Mouse (Mus musculus) hindbrain, embryonic 11.5 days (tissue): ENCODE data around the gene Pcx. TPM values are rescaled to one million over a fixed set of nuclear protein-coding genes. Genes with fewer than 3 reads are reported as not detected.
A peak's percentile ranks its signal among the peaks of the same experiment; 100 is the strongest.

Source experiments
- ATAC-seq: fragments of 200-750 bp; cut with Nextera tagmentation; 2 replicates; pipeline ENCODE4 v1.8.0; 2017; ENCODE audit warnings: mild to moderate bottlenecking, moderate TSS enrichment, moderate library complexity; ENCODE audit not compliant: low FRiP score
- DNase-seq: peaks from one replicate; pipeline ENCODE4 v3.0.0-alpha.2; 2015; ENCODE audit warnings: low spot score
- H3K27ac ChIP-seq: fragments of 300-500 bp; sonication (generic); 2 replicates; pipeline ENCODE4 v1.5.1; 2014; ENCODE audit warnings: mild to moderate bottlenecking, low read depth, low read length
- H3K27me3 ChIP-seq: fragments of 300-500 bp; sonication (generic); 2 replicates; pipeline ENCODE4 v1.6.1; 2014; ENCODE audit warnings: mild to moderate bottlenecking, low read length, moderate library complexity, mixed read lengths; ENCODE audit not compliant: control insufficient read depth, insufficient read depth
- H3K36me3 ChIP-seq: fragments of 300-500 bp; sonication (generic); 2 replicates; pipeline ENCODE4 v1.6.1; 2014; ENCODE audit warnings: mild to moderate bottlenecking, low read length, moderate library complexity, mixed read lengths; ENCODE audit not compliant: control insufficient read depth, insufficient read depth
- H3K4me1 ChIP-seq: fragments of 300-500 bp; sonication (generic); replicated peaks from 2 replicates; pipeline ENCODE4 v1.6.1; 2014; ENCODE audit warnings: low read length, mixed read lengths; ENCODE audit not compliant: control insufficient read depth, insufficient read depth
- H3K4me2 ChIP-seq: fragments of 300-500 bp; sonication (generic); replicated peaks from 2 replicates; pipeline ENCODE4 v1.6.1; 2014; ENCODE audit warnings: mild to moderate bottlenecking, low read depth, low read length
- H3K4me3 ChIP-seq: fragments of 300-500 bp; sonication (generic); 2 replicates; pipeline ENCODE4 v1.5.1; 2014; ENCODE audit warnings: low read depth, low read length
- H3K9ac ChIP-seq: fragments of 300-500 bp; sonication (generic); 2 replicates; pipeline ENCODE4 v1.6.1; 2014; ENCODE audit warnings: low read depth, low read length
- H3K9me3 ChIP-seq: fragments of 300-500 bp; sonication (generic); 2 replicates; pipeline ENCODE4 v1.6.1; 2016; ENCODE audit warnings: low read length; ENCODE audit not compliant: control insufficient read depth
- WGBS: fragments of 180-500 bp; shearing (Covaris S2); extraction: QIAGEN DNeasy Blood & Tissue Kit; methylation state at CpG from one replicate; pipeline ENCODE4 v1.1.7; 2014; 5-methylcytosine and 5-hydroxymethylcytosine counted together
- polyA plus RNA-seq: library from polyadenylated mRNA; unstranded; fragments of >200 nt; fragmentation: Nextera tagmentation; extraction: Ambion mirVana; gene quantifications from 2 replicates; pipeline ENCODE4 v1.2.1, GENCODE M21; 2014

Pcx gene
- polyA plus RNA-seq, 1 experiment from 2014 or later = 11.8 TPM

- Histone ChIP-seq H3K4me3 (no peak overlapping the region), H3K4me1 (no peaks in the 10 kb centered on the region), H3K4me2 (no peak overlapping the region), H3K27ac (no peak overlapping the region), H3K9ac (no peak overlapping the region), H3K36me3 (no peaks in the 10 kb centered on the region), H3K27me3 (no peaks in the 10 kb centered on the region), H3K9me3 (no peaks in the 10 kb centered on the region)
- WGBS = 79% methylated on average over 2 of the region's 2 CpGs
- no peak for DNase-seq
- no peak for ATAC-seq
These were observed 57.4 kb downstream of the Pcx start for GRCm38 (mm10) chr19:4567665-4568064.

- Histone ChIP-seq H3K36me3 (no peaks in the 10 kb centered on the region), H3K9ac (no peak overlapping the region), H3K4me3 (no peak overlapping the region), H3K27ac (no peak overlapping the region), H3K9me3 (no peaks in the 10 kb centered on the region), H3K4me2 (no peak overlapping the region), H3K27me3 (no peaks in the 10 kb centered on the region), H3K4me1 (no peaks in the 10 kb centered on the region)
- no peak for DNase-seq
- ATAC-seq = no peak
- 84% methylated on average over 4 of the region's 4 CpGs for WGBS
These were observed 58.6 kb downstream of the Pcx start for GRCm38 (mm10) chr19:4568832-4569231.

- WGBS = 89% methylated on average over 17 of the region's 17 CpGs
- Histone ChIP-seq H3K27ac (no peak overlapping the region), H3K4me1 (no peaks in the 10 kb centered on the region), H3K27me3 (no peaks in the 10 kb centered on the region), H3K4me3 (no peak overlapping the region), H3K4me2 (no peak overlapping the region), H3K9ac (no peak overlapping the region), H3K9me3 (no peaks in the 10 kb centered on the region), H3K36me3 (no peaks in the 10 kb centered on the region)
- no peak for DNase-seq
- no peak for ATAC-seq
These were observed 59.3 kb downstream of the Pcx start for GRCm38 (mm10) chr19:4569356-4570236.

- H3K9ac ChIP-seq = no peak overlapping the region
- WGBS = 81% methylated on average over 11 of the region's 11 CpGs
- H3K27ac ChIP-seq = no peak overlapping the region
- no peak overlapping the region for H3K4me2 ChIP-seq
- H3K36me3 ChIP-seq = no peaks in the 10 kb centered on the region
- H3K4me1 ChIP-seq = no peaks in the 10 kb centered on the region
- H3K27me3 ChIP-seq = no peaks in the 10 kb centered on the region
- ATAC-seq (no peak), DNase-seq (no peak)
- no peaks in the 10 kb centered on the region for H3K9me3 ChIP-seq
- no peak overlapping the region for H3K4me3 ChIP-seq
These were observed 60.0 kb downstream of the Pcx start for GRCm38 (mm10) chr19:4570237-4570613.

GRCm38 (mm10) chr19:4570815-4571214 is 60.5 kb downstream of the Pcx start:
- H3K4me2 ChIP-seq = no peak overlapping the region
- no peaks in the 10 kb centered on the region for H3K4me1 ChIP-seq
- no peaks in the 10 kb centered on the region for H3K27me3 ChIP-seq
- no peak overlapping the region for H3K9ac ChIP-seq
- H3K36me3 ChIP-seq = no peaks in the 10 kb centered on the region
- H3K27ac ChIP-seq = no peak overlapping the region
- ATAC-seq = no peak
- DNase-seq = no peak
- WGBS = 88% methylated on average over 6 of the region's 6 CpGs
- H3K9me3 ChIP-seq = no peaks in the 10 kb centered on the region
- no peak overlapping the region for H3K4me3 ChIP-seq

- Histone ChIP-seq H3K9ac (no peak overlapping the region), H3K4me1 (no peaks in the 10 kb centered on the region), H3K4me3 (no peak overlapping the region), H3K27me3 (no peaks in the 10 kb centered on the region), H3K36me3 (no peaks in the 10 kb centered on the region), H3K4me2 (no peak overlapping the region), H3K27ac (no peak overlapping the region), H3K9me3 (no peaks in the 10 kb centered on the region)
- no peak for DNase-seq
- 67% methylated on average over 1 of the region's 1 CpGs for WGBS
- no peak for ATAC-seq
These were observed 61.4 kb downstream of the Pcx start for GRCm38 (mm10) chr19:4571658-4572057.

GRCm38 (mm10) chr19:4572061-4572460 is 61.8 kb downstream of the Pcx start:
- no peak overlapping the region for H3K27ac ChIP-seq
- H3K4me2 ChIP-seq = no peak overlapping the region
- H3K36me3 ChIP-seq = no peaks in the 10 kb centered on the region
- WGBS = 56% methylated on average over 4 of the region's 4 CpGs
- no peak overlapping the region for H3K4me3 ChIP-seq
- ATAC-seq (no peak), DNase-seq (peak; percentile 19)
- H3K27me3 ChIP-seq = no peaks in the 10 kb centered on the region
- H3K9ac ChIP-seq = no peak overlapping the region
- no peaks in the 10 kb centered on the region for H3K4me1 ChIP-seq
- no peaks in the 10 kb centered on the region for H3K9me3 ChIP-seq

GRCm38 (mm10) chr19:4572467-4572866 is 62.2 kb downstream of the Pcx start:
- Histone ChIP-seq H3K27ac (no peak overlapping the region), H3K9me3 (no peaks in the 10 kb centered on the region), H3K36me3 (no peaks in the 10 kb centered on the region), H3K4me2 (no peak overlapping the region), H3K27me3 (no peaks in the 10 kb centered on the region), H3K9ac (no peak overlapping the region), H3K4me3 (no peak overlapping the region), H3K4me1 (no peaks in the 10 kb centered on the region)
- DNase-seq (no peak), ATAC-seq (no peak)
- WGBS = 83% methylated on average over 8 of the region's 8 CpGs

GRCm38 (mm10) chr19:4573241-4573640 is 63.0 kb downstream of the Pcx start:
- Histone ChIP-seq H3K4me1 (no peaks in the 10 kb centered on the region), H3K4me3 (no peak overlapping the region), H3K36me3 (no peaks in the 10 kb centered on the region), H3K27me3 (no peaks in the 10 kb centered on the region), H3K27ac (no peak overlapping the region), H3K9ac (no peak overlapping the region), H3K4me2 (no peak overlapping the region), H3K9me3 (no peaks in the 10 kb centered on the region)
- no peak for DNase-seq
- WGBS = 88% methylated on average over 1 of the region's 1 CpGs
- ATAC-seq = no peak
